Mouse (Mus musculus) hindbrain, embryonic 10.5 days (tissue): ENCODE results near the gene Bsn. TPM values are rescaled to one million over a fixed set of nuclear protein-coding genes. Genes with fewer than 3 reads are reported as not detected.
"Not testable (repeated sequence)": the region's sequence is repeated elsewhere in the genome, so short reads cannot be mapped to it uniquely, and the experiment has no call there.

Source experiments
- DNase-seq: peaks from one replicate; pipeline ENCODE4 v3.0.0-alpha.2; 2017; ENCODE audit warnings: low spot score
- H3K27ac ChIP-seq: fragments of 300-500 bp; sonication (generic); 2 replicates; pipeline ENCODE4 v1.5.1; 2016; ENCODE audit warnings: mild to moderate bottlenecking, moderate library complexity
- H3K27me3 ChIP-seq: fragments of 300-500 bp; sonication (generic); 2 replicates; pipeline ENCODE4 v1.6.1; 2016; ENCODE audit warnings: mild to moderate bottlenecking; ENCODE audit not compliant: poor library complexity, insufficient read depth, severe bottlenecking
- H3K36me3 ChIP-seq: fragments of 300-500 bp; sonication (generic); 2 replicates; pipeline ENCODE4 v1.6.1; 2016; ENCODE audit warnings: mild to moderate bottlenecking, moderate library complexity
- H3K4me1 ChIP-seq: fragments of 300-500 bp; sonication (generic); replicated peaks from 2 replicates; pipeline ENCODE4 v1.6.1; 2016; ENCODE audit warnings: mild to moderate bottlenecking
- H3K4me3 ChIP-seq: fragments of 300-500 bp; sonication (generic); 2 replicates; pipeline ENCODE4 v1.5.1; 2016; ENCODE audit warnings: mild to moderate bottlenecking, moderate library complexity
- H3K9me3 ChIP-seq: fragments of 300-500 bp; sonication (generic); 2 replicates; pipeline ENCODE4 v1.6.1; 2016; ENCODE audit warnings: mild to moderate bottlenecking, moderate library complexity
- WGBS: fragments of 180-500 bp; shearing (Covaris S2); methylation state at CpG from one replicate; pipeline ENCODE4 v1.1.7; 2016; 5-methylcytosine and 5-hydroxymethylcytosine counted together
- polyA plus RNA-seq: library from polyadenylated mRNA; unstranded; fragments of >200 nt; fragmentation: Nextera tagmentation; extraction: Ambion mirVana; gene quantifications from 2 replicates; pipeline ENCODE4 v1.2.1, GENCODE M21; 2016

The Bsn gene
- polyA plus RNA-seq, 1 experiment from 2014 or later: 2.4 TPM

GRCm38 (mm10) chr9:108217936-108218543, 27.9 kb upstream of the Bsn start:
- H3K27ac ChIP-seq: no peak overlapping the region
- no peak overlapping the region for H3K4me3 ChIP-seq
- no peaks in the 10 kb centered on the region for H3K27me3 ChIP-seq
- no peak for DNase-seq
- H3K9me3 ChIP-seq: no peaks in the 10 kb centered on the region
- H3K36me3 ChIP-seq: peaks cover 39% of the 10 kb centered on the region
- WGBS: 82% methylated on average over 11 of the region's 11 CpGs
- peaks cover 16% of the 10 kb centered on the region for H3K4me1 ChIP-seq

- H3K36me3 ChIP-seq: peaks cover 39% of the 10 kb centered on the region
- no peak for DNase-seq
- H3K4me1 ChIP-seq: peaks cover 23% of the 10 kb centered on the region
- H3K9me3 ChIP-seq: no peaks in the 10 kb centered on the region
- H3K4me3 ChIP-seq: no peak overlapping the region
- H3K27ac ChIP-seq: no peak overlapping the region
- WGBS: 96% methylated on average over 3 of the region's 3 CpGs
- no peaks in the 10 kb centered on the region for H3K27me3 ChIP-seq
These were observed 27.2 kb upstream of the Bsn start for GRCm38 (mm10) chr9:108217406-108217805.

DNA sequence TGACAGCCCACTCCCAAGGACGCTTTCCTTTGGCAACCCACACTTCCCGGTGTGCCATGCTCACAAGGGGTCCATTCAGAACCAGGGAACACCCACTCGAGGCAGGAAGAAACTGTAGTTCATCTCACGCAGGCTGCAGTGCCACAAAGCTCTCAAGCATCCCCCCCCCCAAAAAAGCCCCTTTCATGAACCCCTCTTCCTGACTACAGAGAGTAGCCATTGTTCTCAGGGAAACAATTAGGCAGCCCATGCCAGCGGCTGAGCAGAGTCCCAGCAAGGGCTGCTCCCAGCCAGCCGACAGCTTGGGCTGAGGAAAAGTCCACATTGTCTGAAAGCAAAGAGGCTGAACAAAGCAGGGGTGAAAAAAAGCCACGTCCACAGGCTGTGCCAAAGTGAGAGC, 22.9 kb upstream of the Bsn start:
- WGBS: 21% methylated on average over 7 of the region's 7 CpGs
- Histone ChIP-seq H3K4me3 (peak overlapping the region; percentile 23; the same call in 1 of the 2 replicates), H3K9me3 (no peaks in the 10 kb centered on the region), H3K4me1 (peaks cover 36% of the 10 kb centered on the region), H3K36me3 (peaks cover 61% of the 10 kb centered on the region), H3K27me3 (no peaks in the 10 kb centered on the region), H3K27ac (peak overlapping the region; percentile 92)
- DNase-seq: peak; percentile 67

- DNase-seq: no peak
- H3K27me3 ChIP-seq: no peaks in the 10 kb centered on the region
- H3K4me1 ChIP-seq: peaks cover 36% of the 10 kb centered on the region
- no peak overlapping the region for H3K4me3 ChIP-seq
- H3K9me3 ChIP-seq: no peaks in the 10 kb centered on the region
- 77% methylated on average over 2 of the region's 2 CpGs for WGBS
- peaks cover 61% of the 10 kb centered on the region for H3K36me3 ChIP-seq
- peak overlapping the region; percentile 92 for H3K27ac ChIP-seq
These were observed 22.2 kb upstream of the Bsn start for GRCm38 (mm10) chr9:108212426-108212825.

GRCm38 (mm10) chr9:108205571-108205901, 15.4 kb upstream of the Bsn start:
- H3K9me3 ChIP-seq: no peaks in the 10 kb centered on the region
- no peaks in the 10 kb centered on the region for H3K27me3 ChIP-seq
- DNase-seq: no peak
- H3K4me3 ChIP-seq: no peak overlapping the region
- H3K4me1 ChIP-seq: peaks cover 31% of the 10 kb centered on the region
- H3K27ac ChIP-seq: peak overlapping the region; percentile 68
- H3K36me3 ChIP-seq: peaks cover 49% of the 10 kb centered on the region
- 69% methylated on average over 3 of the region's 3 CpGs for WGBS

GRCm38 (mm10) chr9:108204884-108205570, 14.8 kb upstream of the Bsn start:
- peak; percentile 67 for DNase-seq
- peaks cover 35% of the 10 kb centered on the region for H3K4me1 ChIP-seq
- H3K4me3 ChIP-seq: no peak overlapping the region
- peaks cover 44% of the 10 kb centered on the region for H3K36me3 ChIP-seq
- H3K9me3 ChIP-seq: no peaks in the 10 kb centered on the region
- peak overlapping the region; percentile 68 for H3K27ac ChIP-seq
- no peaks in the 10 kb centered on the region for H3K27me3 ChIP-seq
- WGBS: 41% methylated on average over 8 of the region's 8 CpGs

GRCm38 (mm10) chr9:108203015-108203414, 12.8 kb upstream of the Bsn start:
- H3K36me3 ChIP-seq: peaks cover 24% of the 10 kb centered on the region
- peaks cover 40% of the 10 kb centered on the region for H3K4me1 ChIP-seq
- WGBS: 53% methylated on average over 13 of the region's 13 CpGs
- H3K27ac ChIP-seq: no peak overlapping the region
- no peaks in the 10 kb centered on the region for H3K27me3 ChIP-seq
- no peaks in the 10 kb centered on the region for H3K9me3 ChIP-seq
- peak; percentile 55 for DNase-seq
- H3K4me3 ChIP-seq: no peak overlapping the region

GRCm38 (mm10) chr9:108202169-108202568, 12.0 kb upstream of the Bsn start:
- WGBS: 100% methylated on average over 2 of the region's 2 CpGs
- H3K9me3 ChIP-seq: no peaks in the 10 kb centered on the region
- peaks cover 46% of the 10 kb centered on the region for H3K4me1 ChIP-seq
- H3K27ac ChIP-seq: no peak overlapping the region
- H3K4me3 ChIP-seq: no peak overlapping the region
- no peaks in the 10 kb centered on the region for H3K27me3 ChIP-seq
- DNase-seq: no peak
- peaks cover 15% of the 10 kb centered on the region for H3K36me3 ChIP-seq

DNA sequence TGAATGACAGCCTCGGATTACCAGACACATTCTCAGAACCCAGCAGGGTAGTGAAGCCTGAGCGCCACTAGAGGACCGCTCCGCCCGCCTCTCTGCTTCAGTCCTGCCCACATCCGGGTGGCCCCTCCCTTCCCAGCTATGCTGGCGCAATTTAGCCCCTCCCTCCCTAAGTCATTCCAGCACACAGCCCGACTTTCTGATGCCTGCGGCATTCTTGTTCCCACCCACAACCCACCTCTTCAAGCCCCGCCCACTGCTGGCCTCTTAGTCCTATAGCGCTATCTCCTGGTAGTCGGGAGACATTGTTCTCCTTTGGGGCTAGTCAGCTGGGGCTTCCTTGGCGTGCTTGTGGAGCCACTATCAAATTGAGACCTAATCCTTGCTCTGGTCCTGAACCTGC, 11.0 kb upstream of the Bsn start:
- peaks cover 50% of the 10 kb centered on the region for H3K4me1 ChIP-seq
- peak overlapping the region; percentile 41 for H3K27ac ChIP-seq
- WGBS: under 1% methylated on average over 13 of the region's 13 CpGs

GRCm38 (mm10) chr9:108198621-108199020, 8.4 kb upstream of the Bsn start:
- 62% methylated on average over 4 of the region's 4 CpGs for WGBS
- Histone ChIP-seq H3K27ac (no peak overlapping the region), H3K9me3 (no peaks in the 10 kb centered on the region), H3K4me3 (no peak overlapping the region), H3K36me3 (no peaks in the 10 kb centered on the region), H3K4me1 (peaks cover 29% of the 10 kb centered on the region), H3K27me3 (no peaks in the 10 kb centered on the region)
- DNase-seq: no peak

More for the DNA sequence above, 11.0 kb upstream of the Bsn start:
- H3K36me3 ChIP-seq: peaks cover 5% of the 10 kb centered on the region
- peak overlapping the region; percentile 32 for H3K4me3 ChIP-seq
- peak; percentile 95 for DNase-seq
- H3K9me3 ChIP-seq: no peaks in the 10 kb centered on the region
- H3K27me3 ChIP-seq: no peaks in the 10 kb centered on the region

GRCm38 (mm10) chr9:108196920-108197677, 6.9 kb upstream of the Bsn start:
- 31% methylated on average over 24 of the region's 24 CpGs for WGBS
- Histone ChIP-seq H3K9me3 (no peaks in the 10 kb centered on the region), H3K36me3 (no peaks in the 10 kb centered on the region), H3K27ac (peak overlapping the region; percentile 56; the same call in 1 of the 2 replicates), H3K4me1 (peaks cover 29% of the 10 kb centered on the region), H3K4me3 (peak overlapping the region; percentile 23; the same call in 1 of the 2 replicates), H3K27me3 (no peaks in the 10 kb centered on the region)
- DNase-seq: peak; percentile 31

- H3K27me3 ChIP-seq, H3K4me3 ChIP-seq, DNase-seq, H3K27ac ChIP-seq, H3K36me3 ChIP-seq, H3K9me3 ChIP-seq: not testable (repeated sequence)
- WGBS: 67% methylated on average over 6 of the region's 6 CpGs
- peaks cover 26% of the 10 kb centered on the region for H3K4me1 ChIP-seq
These were observed 6.0 kb upstream of the Bsn start for GRCm38 (mm10) chr9:108196222-108196621.

- peaks cover 38% of the 10 kb centered on the region for H3K27me3 ChIP-seq
- WGBS: 34% methylated on average over 5 of the region's 5 CpGs
- no peaks in the 10 kb centered on the region for H3K36me3 ChIP-seq
- H3K4me3 ChIP-seq: peak overlapping the region; percentile 74
- peak; percentile 13 for DNase-seq
- H3K27ac ChIP-seq: peak overlapping the region; percentile 88
- no peaks in the 10 kb centered on the region for H3K9me3 ChIP-seq
- peaks cover 27% of the 10 kb centered on the region for H3K4me1 ChIP-seq
These were observed 747 bp downstream of the Bsn start for GRCm38 (mm10) chr9:108189488-108189786.
